Mouse (Mus musculus) stomach, postnatal 0 days (tissue): ENCODE measurements around the gene Fubp3.

Experiments
- CTCF ChIP-seq: IDR thresholded peaks from 2 replicates; pipeline ENCODE4 v1.5.1; 2016; ENCODE audit warnings: antibody characterized with exemption, low read depth, mild to moderate bottlenecking, moderate library complexity
- EP300 ChIP-seq: optimal IDR thresholded peaks from 2 replicates; pipeline ENCODE3; 2016; ENCODE audit warnings: antibody characterized with exemption

GRCm38 (mm10) chr2:31525778-31526177 is 46.7 kb upstream of the Fubp3 start:
- TF ChIP-seq CTCF (no peak), EP300 (no peak)
